Mouse (Mus musculus) forebrain, embryonic 14.5 days (tissue): Measurements from ENCODE around the gene Fgfr2. TPM values are rescaled to one million over a fixed set of nuclear protein-coding genes. Genes with fewer than 3 reads are reported as not detected.
A peak's percentile ranks its signal among the peaks of the same experiment; 100 is the strongest.
"Not testable (repeated sequence)": the region's sequence is repeated elsewhere in the genome, so short reads cannot be mapped to it uniquely, and the experiment has no call there.

Source experiments
- ATAC-seq: fragments of 200-750 bp; cut with Nextera tagmentation; 2 replicates; pipeline ENCODE4 v1.8.0; 2017; ENCODE audit warnings: mild to moderate bottlenecking, moderate library complexity
- DNase-seq: peaks from one replicate; pipeline ENCODE4 v3.0.0-alpha.2; 2015; ENCODE audit warnings: low spot score
- H3K27ac ChIP-seq: fragments of 300-500 bp; sonication (generic); 2 replicates; pipeline ENCODE4 v1.5.1; 2014; ENCODE audit warnings: low read depth, mild to moderate bottlenecking, control low read depth, low read length, moderate library complexity
- H3K27me3 ChIP-seq: fragments of 300-500 bp; sonication (generic); replicated peaks from 2 replicates; pipeline ENCODE4 v1.6.1; 2014; ENCODE audit warnings: low read length, control low read depth, mixed read lengths; ENCODE audit not compliant: control insufficient read depth, insufficient read depth
- H3K36me3 ChIP-seq: fragments of 300-500 bp; sonication (generic); 2 replicates; pipeline ENCODE4 v1.6.1; 2014; ENCODE audit warnings: low read length, control low read depth; ENCODE audit not compliant: control insufficient read depth, insufficient read depth
- H3K4me1 ChIP-seq: fragments of 300-500 bp; sonication (generic); 2 replicates; pipeline ENCODE4 v1.6.1; 2014; ENCODE audit warnings: antibody characterized with exemption, low read length, control low read depth; ENCODE audit not compliant: control insufficient read depth, insufficient read depth
- H3K4me2 ChIP-seq: fragments of 300-500 bp; sonication (generic); 2 replicates; pipeline ENCODE4 v1.6.1; 2014; ENCODE audit warnings: mild to moderate bottlenecking, control low read depth, low read length
- H3K4me3 ChIP-seq: fragments of 300-500 bp; sonication (generic); 2 replicates; pipeline ENCODE4 v1.5.1; 2014; ENCODE audit warnings: low read depth, low read length, control low read depth
- H3K9ac ChIP-seq: fragments of 300-500 bp; sonication (generic); 2 replicates; pipeline ENCODE4 v1.6.1; 2014; ENCODE audit warnings: mild to moderate bottlenecking, low read length, control low read depth, moderate library complexity
- H3K9me3 ChIP-seq: fragments of 300-500 bp; sonication (generic); replicated peaks from 2 replicates; pipeline ENCODE4 v1.6.1; 2016; ENCODE audit warnings: low read length, control low read depth, mixed read lengths; ENCODE audit not compliant: control insufficient read depth
- WGBS: fragments of 180-500 bp; shearing (Covaris S2); extraction: QIAGEN DNeasy Blood & Tissue Kit; methylation state at CpG from one replicate; pipeline ENCODE4 v1.1.7; 2014; 5-methylcytosine and 5-hydroxymethylcytosine counted together
- polyA plus RNA-seq: library from polyadenylated mRNA; unstranded; fragments of >200 nt; fragmentation: Nextera tagmentation; extraction: Ambion mirVana; gene quantifications from 2 replicates; pipeline ENCODE4 v1.2.1, GENCODE M21; 2014

The Fgfr2 gene
- polyA plus RNA-seq, 1 experiment from 2014 or later = 35.9 TPM

DNA sequence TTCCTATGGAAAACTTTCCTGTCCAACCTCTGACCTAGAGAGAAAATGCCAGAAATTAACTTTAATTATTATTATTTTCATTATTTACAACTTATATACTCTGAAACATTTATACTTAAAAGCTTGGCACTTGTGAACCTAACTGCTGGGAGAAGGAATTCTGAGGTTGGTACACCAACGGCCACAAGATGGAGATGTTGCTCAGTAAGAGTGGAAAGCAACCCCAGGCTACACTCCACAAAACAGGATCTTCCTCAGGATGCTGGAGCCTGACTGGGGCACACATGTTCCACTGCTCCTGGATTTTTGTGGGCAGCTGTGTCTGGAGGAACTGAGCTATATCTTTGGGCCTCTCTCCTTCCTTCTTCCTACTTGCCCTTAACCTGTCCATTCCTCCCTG is 1690.9 kb downstream of the Fgfr2 start:
- H3K9ac ChIP-seq = no peak overlapping the region
- no peaks in the 10 kb centered on the region for H3K27me3 ChIP-seq
- no peaks in the 10 kb centered on the region for H3K9me3 ChIP-seq
- DNase-seq (peak; percentile 78), ATAC-seq (0 out of 2 replicates have a peak, but pooled peaks have one; percentile 32)
- H3K36me3 ChIP-seq = peaks cover 37% of the 10 kb centered on the region
- WGBS = 12% methylated on average over 1 of the region's 1 CpGs
- no peak overlapping the region for H3K4me3 ChIP-seq
- H3K27ac ChIP-seq = no peak overlapping the region
- no peaks in the 10 kb centered on the region for H3K4me1 ChIP-seq
- H3K4me2 ChIP-seq = no peak overlapping the region

GRCm38 (mm10) chr7:131427331-131427730 is 1695.8 kb downstream of the Fgfr2 start:
- Histone ChIP-seq H3K27me3 (no peaks in the 10 kb centered on the region), H3K9me3 (no peaks in the 10 kb centered on the region), H3K27ac (no peak overlapping the region), H3K4me1 (no peaks in the 10 kb centered on the region), H3K4me2 (no peak overlapping the region), H3K9ac (no peak overlapping the region), H3K4me3 (no peak overlapping the region), H3K36me3 (peaks cover 38% of the 10 kb centered on the region)
- DNase-seq = no peak
- 92% methylated on average over 5 of the region's 5 CpGs for WGBS
- ATAC-seq = no peak

DNA sequence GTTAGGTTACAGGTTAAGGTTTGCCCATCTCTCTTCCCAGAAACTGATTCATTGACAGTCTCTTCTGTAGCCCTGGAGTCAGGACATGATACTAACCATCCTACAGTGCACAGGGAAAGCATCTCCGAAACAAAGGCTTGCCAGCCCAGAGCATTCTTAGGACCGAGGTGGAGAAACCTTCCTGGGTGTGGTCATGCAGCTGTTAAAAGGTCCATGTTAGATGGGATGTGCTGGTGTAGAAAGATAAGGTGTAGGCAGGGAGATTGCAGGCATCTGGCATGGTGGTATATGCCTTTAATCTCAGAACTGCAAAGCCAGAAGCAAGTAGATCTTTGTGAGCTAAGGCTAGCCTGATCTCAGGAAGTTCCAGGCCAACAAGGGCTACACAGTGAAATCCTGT is 1698.2 kb downstream of the Fgfr2 start:
- no peak overlapping the region for H3K4me2 ChIP-seq
- H3K27ac ChIP-seq = no peak overlapping the region

DNA sequence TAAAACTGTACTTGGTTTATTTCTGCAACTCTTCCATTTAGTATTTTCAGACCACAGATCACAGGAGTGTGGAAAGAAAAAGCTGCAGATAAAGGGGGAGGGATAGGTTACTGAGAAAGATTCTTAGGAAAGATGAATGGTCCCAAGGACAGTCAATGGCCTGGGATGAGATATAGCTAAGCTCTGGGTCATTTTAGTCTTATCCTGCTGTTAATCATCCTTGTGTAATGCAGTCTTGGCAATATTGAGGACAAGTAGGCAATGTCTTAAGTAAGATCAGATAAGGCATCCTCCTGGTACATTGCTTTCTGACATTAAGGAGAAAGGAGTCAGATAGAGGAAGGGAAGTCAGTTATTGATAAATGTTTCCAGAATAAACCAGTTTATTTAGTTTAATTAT is 1705.5 kb downstream of the Fgfr2 start:
- Histone ChIP-seq H3K4me3 (no peak overlapping the region), H3K36me3 (no peaks in the 10 kb centered on the region), H3K27ac (no peak overlapping the region), H3K4me1 (no peaks in the 10 kb centered on the region), H3K9ac (no peak overlapping the region), H3K9me3 (no peaks in the 10 kb centered on the region), H3K27me3 (no peaks in the 10 kb centered on the region), H3K4me2 (no peak overlapping the region)
- DNase-seq (no peak), ATAC-seq (no peak)

More for the DNA sequence above, 1698.2 kb downstream of the Fgfr2 start:
- no peaks in the 10 kb centered on the region for H3K9me3 ChIP-seq
- WGBS = 86% methylated on average over 2 of the region's 2 CpGs
- DNase-seq = no peak
- H3K36me3 ChIP-seq = peaks cover 28% of the 10 kb centered on the region
- H3K4me1 ChIP-seq = no peaks in the 10 kb centered on the region
- H3K4me3 ChIP-seq = no peak overlapping the region
- no peak overlapping the region for H3K9ac ChIP-seq
- no peaks in the 10 kb centered on the region for H3K27me3 ChIP-seq
- ATAC-seq = no peak

- not testable (repeated sequence) for H3K4me1 ChIP-seq, H3K4me3 ChIP-seq, ATAC-seq, H3K9me3 ChIP-seq, H3K4me2 ChIP-seq, H3K36me3 ChIP-seq, H3K9ac ChIP-seq, DNase-seq, H3K27ac ChIP-seq, H3K27me3 ChIP-seq
Observed at GRCm38 (mm10) chr7:131416742-131417141, 1706.4 kb downstream of the Fgfr2 start.

DNA sequence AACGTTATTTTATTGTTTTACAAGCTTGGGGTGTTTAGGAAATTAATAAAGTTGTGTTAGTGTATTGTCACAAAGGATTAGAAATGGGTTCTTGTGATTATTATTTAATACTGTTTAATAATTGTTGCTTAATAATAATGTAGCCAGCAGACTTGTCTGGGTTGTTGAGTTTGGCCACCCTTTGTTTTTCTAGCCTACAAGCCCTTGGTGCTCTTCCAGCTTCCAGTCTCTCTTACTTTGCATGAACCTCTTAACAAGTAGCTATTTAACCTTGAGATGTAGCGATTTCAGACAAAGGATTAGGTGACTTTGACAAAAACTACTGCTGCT is 1711.2 kb downstream of the Fgfr2 start:
- no peaks in the 10 kb centered on the region for H3K27me3 ChIP-seq
- 68% methylated on average over 2 of the region's 2 CpGs for WGBS
- peak overlapping the region; percentile 84; the same call in 1 of the 2 replicates for H3K4me2 ChIP-seq
- H3K9ac ChIP-seq = 0 out of 2 replicates have a peak overlapping the region, but pooled peaks have one; percentile 8
- no peaks in the 10 kb centered on the region for H3K9me3 ChIP-seq
- peaks cover 19% of the 10 kb centered on the region for H3K4me1 ChIP-seq
- no peak for ATAC-seq
- H3K27ac ChIP-seq = no peak overlapping the region
- H3K4me3 ChIP-seq = no peak overlapping the region
- DNase-seq = no peak
- H3K36me3 ChIP-seq = no peaks in the 10 kb centered on the region

GRCm38 (mm10) chr7:131411221-131411940 is 1711.8 kb downstream of the Fgfr2 start:
- 64% methylated on average over 10 of the region's 10 CpGs for WGBS
- H3K9ac ChIP-seq = peak overlapping the region; percentile 93
- H3K9me3 ChIP-seq = no peaks in the 10 kb centered on the region
- H3K4me1 ChIP-seq = peaks cover 19% of the 10 kb centered on the region
- ATAC-seq (no peak), DNase-seq (no peak)
- H3K27me3 ChIP-seq = no peaks in the 10 kb centered on the region
- H3K4me3 ChIP-seq = peak overlapping the region; percentile 88
- H3K27ac ChIP-seq = no peak overlapping the region
- H3K4me2 ChIP-seq = peak overlapping the region; percentile 84
- no peaks in the 10 kb centered on the region for H3K36me3 ChIP-seq

GRCm38 (mm10) chr7:131410416-131411058 is 1712.6 kb downstream of the Fgfr2 start, which contains the start of the genes Ikzf5 and Acadsb:
TSS of gene Ikzf5 (minus strand) at chr7:131410521.
TSS of gene Acadsb (plus strand) at chr7:131410601.
- ATAC-seq (peak; percentile 99), DNase-seq (peak; percentile 99)
- H3K9ac ChIP-seq = peak within 1 kb of the TSS; percentile 93
- no peaks in the 10 kb centered on the region for H3K36me3 ChIP-seq
- H3K27me3 ChIP-seq = no peaks in the 10 kb centered on the region
- no peaks in the 10 kb centered on the region for H3K9me3 ChIP-seq
- under 1% methylated on average over 42 of the region's 42 CpGs for WGBS
- H3K27ac ChIP-seq = peak within 1 kb of the TSS; percentile 84
- peak within 1 kb of the TSS; percentile 84 for H3K4me2 ChIP-seq
- peak within 1 kb of the TSS; percentile 88 for H3K4me3 ChIP-seq
- peaks cover 19% of the 10 kb centered on the region for H3K4me1 ChIP-seq

GRCm38 (mm10) chr7:131409988-131410385 is 1713.2 kb downstream of the Fgfr2 start:
- peak overlapping the region; percentile 88 for H3K4me3 ChIP-seq
- H3K36me3 ChIP-seq = no peaks in the 10 kb centered on the region
- H3K27me3 ChIP-seq = no peaks in the 10 kb centered on the region
- peak overlapping the region; percentile 84 for H3K4me2 ChIP-seq
- peak overlapping the region; percentile 84 for H3K27ac ChIP-seq
- H3K4me1 ChIP-seq = peaks cover 19% of the 10 kb centered on the region
- no peaks in the 10 kb centered on the region for H3K9me3 ChIP-seq
- ATAC-seq (peak; percentile 63), DNase-seq (no peak)
- under 1% methylated on average over 38 of the region's 38 CpGs for WGBS
- peak overlapping the region; percentile 93 for H3K9ac ChIP-seq
